Mouse (Mus musculus) liver, embryonic 14.5 days (tissue): ENCODE data around the gene Dlg1.

ENCODE experiments used
- CTCF ChIP-seq: IDR thresholded peaks from 2 replicates; pipeline ENCODE4 v1.5.1; 2016; ENCODE audit warnings: antibody characterized with exemption, low read depth, control low read depth
- EP300 ChIP-seq: IDR thresholded peaks from 2 replicates; pipeline ENCODE4 v1.6.1; 2016; ENCODE audit warnings: antibody characterized with exemption, low read depth

DNA sequence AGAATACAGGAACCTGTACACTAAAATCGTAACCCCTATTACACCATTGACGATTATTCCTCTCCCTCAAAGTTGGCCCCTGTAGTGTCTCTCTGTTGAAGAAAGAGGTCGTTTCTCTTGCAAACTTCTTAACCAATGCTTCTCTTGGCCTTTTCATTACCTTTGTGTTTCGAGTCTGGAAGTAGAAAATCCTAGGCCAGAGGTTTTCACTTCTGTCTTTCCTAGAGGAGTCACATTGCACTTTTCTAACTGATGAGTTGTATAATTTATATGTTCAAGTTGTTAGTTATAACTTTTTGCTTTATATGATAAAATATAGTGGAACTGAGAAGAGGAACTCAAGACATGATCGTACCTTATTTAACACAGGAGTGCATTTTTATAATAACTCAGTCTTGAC, 93.2 kb downstream of the Dlg1 start:
- no peak for TF ChIP-seq CTCF
- TF ChIP-seq EP300 = no peak
